Mouse (Mus musculus): ENCODE data around the gene Bcar3.

DNA sequence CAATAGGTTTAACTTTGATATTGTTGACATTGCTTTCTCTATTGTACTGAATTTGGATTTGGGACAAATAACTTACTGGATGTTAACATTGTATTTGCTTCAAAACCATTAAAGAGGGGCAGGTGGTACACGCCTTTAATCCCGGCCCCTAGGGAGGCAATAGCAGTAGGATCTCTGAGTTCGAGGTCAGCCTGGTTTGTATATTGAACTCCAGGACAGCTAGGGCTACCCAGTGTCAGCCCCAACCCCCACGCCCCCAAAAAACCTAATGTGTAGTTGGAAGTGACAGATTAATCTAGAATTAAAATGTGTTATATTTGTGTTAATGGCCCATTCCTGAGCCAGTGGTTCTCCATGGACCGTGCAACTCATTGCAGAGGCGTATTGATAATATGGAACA lies 47.5 kb upstream of the Bcar3 start:
- TF ChIP-seq JUN (IDR thresholded peaks at IDR 0.05; ENCODE audit: insufficient read depth, low read depth, low read length) (no peak), JUND (conservative IDR thresholded peaks at IDR 0.05; ENCODE audit: low read depth, low read length) (no peak), ELF1 (IDR thresholded peaks at IDR 0.05; ENCODE audit: low read depth, low read length) (no peak), ZKSCAN1 (IDR thresholded peaks at IDR 0.05; ENCODE audit: borderline replicate concordance, low read depth, low read length) (no peak), EP300 (IDR thresholded peaks at IDR 0.05; ENCODE audit: low read length) (no peak), HCFC1 (IDR thresholded peaks at IDR 0.05; ENCODE audit: low read depth, low read length) (no peak), CTCF (conservative IDR thresholded peaks at IDR 0.05 in 1 of 2, IDR thresholded peaks at IDR 0.05 in 1 of 2; ENCODE audit: low read depth in 2 of 2, low read length in 2 of 2) (no peak), MAZ (IDR thresholded peaks at IDR 0.05; ENCODE audit: low read depth, low read length) (no peak), POLR2A (IDR thresholded peaks at IDR 0.05; ENCODE audit: low read depth, low read length) (no peak)
